Mouse (Mus musculus): ENCODE data around the gene Ddx1. TPM values are rescaled to one million over a fixed set of nuclear protein-coding genes. Genes with fewer than 3 reads are reported as not detected.
"Not testable (repeated sequence)": the region's sequence is repeated elsewhere in the genome, so short reads cannot be mapped to it uniquely, and the experiment has no call there.

The Ddx1 gene
- polyA plus RNA-seq, 1 experiment = 9.5 TPM

DNA sequence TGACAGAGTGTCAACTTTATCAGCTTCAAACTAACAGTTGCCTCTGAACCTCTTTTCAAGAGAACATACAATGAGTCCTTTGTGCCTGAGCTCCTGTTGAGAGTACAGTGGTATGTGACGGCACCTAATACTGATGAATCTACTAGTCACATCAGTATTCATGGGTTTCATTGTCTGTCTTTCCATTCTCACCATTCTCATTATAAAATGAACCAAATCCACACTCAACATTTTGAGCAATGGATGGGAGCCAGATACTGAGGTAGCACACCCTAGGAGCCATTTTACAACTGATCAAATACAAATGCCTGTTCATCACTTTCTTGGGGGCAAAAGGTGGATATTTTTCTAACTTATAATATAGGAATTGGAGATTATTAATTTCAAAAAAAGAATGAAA, 40.5 kb downstream of the Ddx1 start:
- 81% methylated on average over 1 of the region's 1 CpGs for WGBS
- DNase-seq (ENCODE audit: low read depth, low spot score) = no peak

DNA sequence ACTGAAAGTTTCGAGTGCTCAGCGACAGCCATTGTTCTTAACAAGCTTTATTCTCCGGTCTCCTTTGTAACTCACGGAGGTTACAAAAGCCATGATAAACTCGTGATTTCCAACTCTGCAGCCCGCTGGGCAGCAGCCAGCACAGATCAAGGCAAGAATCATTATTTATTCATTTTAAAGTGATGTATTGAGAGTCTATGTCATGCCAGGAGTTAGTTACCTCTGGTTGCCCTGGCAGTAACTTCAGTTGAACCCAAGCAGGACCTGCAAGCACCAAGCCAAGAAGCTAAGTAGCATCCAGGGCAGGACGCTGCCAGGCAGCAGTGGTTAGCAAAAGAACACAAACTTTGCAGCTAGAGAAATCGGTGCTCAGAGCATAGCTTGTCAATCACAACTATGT, 41.9 kb downstream of the Ddx1 start:
- no peak for DNase-seq (ENCODE audit: low read depth, low spot score)
- WGBS = 80% methylated on average over 8 of the region's 8 CpGs

DNA sequence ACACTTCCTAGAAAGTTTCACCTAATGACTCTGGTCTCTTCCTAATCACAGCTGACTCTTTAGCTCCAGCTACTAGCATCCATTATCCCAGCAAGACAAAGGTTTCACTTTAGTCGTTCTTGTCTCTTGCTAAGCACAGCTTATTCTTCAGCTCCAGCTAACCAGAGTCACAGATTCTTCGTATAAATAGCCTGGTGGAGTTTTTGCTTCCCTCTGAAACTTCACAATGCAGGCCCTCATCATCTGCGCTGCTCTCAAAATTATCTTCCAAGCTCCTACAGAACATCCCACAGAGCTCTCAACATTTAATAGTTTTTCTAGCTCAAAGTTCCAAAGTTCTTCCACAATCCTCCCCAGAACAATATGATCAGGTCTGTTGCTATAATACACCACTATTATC, 43.3 kb downstream of the Ddx1 start:
- no peak for DNase-seq (ENCODE audit: low read depth, low spot score)
- WGBS = 86% methylated on average over 3 of the region's 3 CpGs

DNA sequence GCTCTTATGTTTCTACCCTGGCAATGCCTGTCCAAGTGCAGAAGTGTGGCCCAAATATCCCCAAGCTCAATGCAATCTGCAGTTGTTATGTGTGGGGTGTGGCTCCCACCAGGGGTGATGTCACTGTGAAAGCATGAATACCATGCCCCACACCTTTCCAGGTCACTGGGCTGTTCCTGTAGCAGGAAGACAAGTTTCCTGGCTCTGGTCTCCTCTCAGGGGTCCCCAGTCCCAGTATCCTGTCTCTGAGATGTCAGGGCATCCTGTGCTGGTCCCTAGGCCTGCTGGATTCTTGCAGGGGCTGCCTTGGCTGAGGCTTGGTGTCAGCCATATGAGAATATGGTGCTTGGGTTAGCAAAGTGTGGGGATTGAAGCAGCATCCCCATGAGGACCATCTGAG, 46.7 kb downstream of the Ddx1 start:
- DNase-seq (ENCODE audit: low read depth, low spot score) = no peak

DNA sequence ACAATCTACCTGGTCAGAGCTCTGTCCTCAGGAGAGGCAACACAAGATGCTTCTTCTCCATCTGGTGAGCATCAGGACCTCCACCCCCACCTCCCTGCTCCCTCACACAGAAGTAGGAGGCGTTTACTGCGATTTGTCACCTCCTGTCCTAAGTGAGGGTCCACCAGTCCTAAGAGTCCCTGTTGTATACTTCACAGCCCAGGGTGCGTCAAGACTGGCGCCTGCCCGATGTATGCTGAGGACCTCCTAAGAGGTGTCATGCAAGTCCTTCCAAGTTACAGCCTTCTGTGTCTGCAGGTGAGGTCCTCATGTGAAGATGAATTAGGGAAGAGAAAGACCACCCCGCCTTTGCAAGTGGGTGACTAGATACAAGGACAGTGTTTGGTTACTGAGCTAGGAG, 48.4 kb downstream of the Ddx1 start:
- DNase-seq (ENCODE audit: low read depth, low spot score) = no peak
- WGBS = 90% methylated on average over 6 of the region's 6 CpGs

DNA sequence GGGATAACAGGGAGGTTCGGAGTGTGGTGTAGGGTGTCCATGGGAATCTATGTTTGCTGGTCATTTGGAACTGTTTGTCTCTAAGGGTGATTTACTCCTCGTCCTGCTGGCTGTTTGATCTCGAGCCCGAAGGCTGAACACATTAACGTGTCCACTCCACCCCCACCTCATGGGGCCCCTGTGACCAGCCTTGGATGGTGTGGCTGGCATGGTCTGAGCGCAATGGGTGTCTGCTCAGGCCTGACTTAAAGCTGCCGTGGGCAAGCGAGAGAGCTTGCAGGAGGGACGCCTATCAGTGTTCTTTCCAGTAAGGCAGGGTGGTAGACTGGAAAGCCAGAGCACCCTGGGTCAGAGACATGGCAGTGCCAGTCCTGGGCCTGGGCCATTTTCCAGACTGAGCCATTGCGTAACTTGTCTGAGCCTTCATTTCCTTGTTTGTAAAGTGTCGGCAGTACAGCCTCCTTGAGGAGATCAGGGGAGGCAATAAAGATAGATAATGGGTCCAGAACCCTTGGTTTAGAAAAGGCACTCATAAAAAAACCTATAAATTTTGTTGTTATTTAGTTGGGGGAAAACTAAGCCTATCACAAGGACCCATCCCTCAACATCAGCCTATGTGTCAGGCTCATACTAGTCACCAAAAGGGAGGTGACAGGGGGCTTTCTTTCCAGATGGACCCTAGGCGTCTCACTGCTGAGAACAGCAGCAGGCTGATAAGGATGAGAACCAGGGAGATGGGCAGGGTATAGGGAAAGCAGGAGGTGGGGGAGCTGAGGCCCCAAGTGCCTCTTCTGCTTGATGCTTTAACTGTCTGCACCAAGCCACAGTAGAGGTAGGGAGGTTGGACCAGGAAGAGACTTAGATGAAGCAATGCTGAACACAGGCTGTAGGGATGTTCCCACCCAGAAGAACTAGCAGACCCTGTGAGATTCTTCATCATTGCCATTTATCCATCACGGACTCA, 49.4 kb downstream of the Ddx1 start:
- DNase-seq (ENCODE audit: low read depth, low spot score) = no peak
- WGBS = 37% methylated on average over 13 of the region's 13 CpGs

DNA sequence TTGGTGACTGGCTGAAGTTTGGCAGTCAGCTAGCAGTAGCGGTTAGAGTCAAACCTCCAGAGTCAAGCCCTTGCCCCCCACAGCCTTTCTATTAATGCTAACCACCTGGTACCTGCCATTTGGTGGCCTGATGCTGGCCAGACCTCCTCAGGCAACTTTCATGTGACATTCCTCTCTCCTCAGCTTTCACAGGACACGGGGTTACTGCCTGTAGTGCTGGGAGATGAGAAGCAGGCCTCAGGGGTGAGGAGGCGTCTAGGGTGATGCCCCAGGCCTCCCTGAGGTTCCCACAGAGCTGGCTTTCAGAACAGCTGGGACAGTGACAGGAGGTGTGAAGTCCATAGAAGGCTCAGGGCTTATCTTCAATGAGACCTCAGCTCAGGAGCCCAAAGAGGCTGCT, 50.9 kb downstream of the Ddx1 start:
- whole genome bisulfite sequencing = 90% methylated on average over 3 of the region's 3 CpGs
- no peak for DNase-seq (ENCODE audit: low read depth, low spot score)

DNA sequence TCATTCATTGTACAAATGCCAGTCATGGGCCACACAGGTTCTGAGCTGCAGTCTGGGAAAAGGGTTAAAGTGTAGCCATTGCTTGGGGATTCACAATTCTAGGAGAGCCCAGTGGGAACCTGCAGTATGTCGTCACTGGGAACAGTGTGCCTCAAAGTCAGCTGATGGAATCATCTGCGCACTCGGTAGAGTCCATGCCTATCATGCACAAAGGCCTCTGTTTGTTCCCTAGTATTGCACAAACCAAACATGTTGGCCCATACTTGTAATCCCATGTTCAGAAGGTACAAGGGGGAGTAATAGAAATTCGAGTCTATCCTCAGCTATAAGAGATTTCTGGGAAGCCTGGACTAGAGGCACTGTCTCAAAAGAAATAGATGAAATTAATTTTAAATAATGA, 52.9 kb downstream of the Ddx1 start:
- 78% methylated on average over 4 of the region's 4 CpGs for WGBS
- no peak for DNase-seq (ENCODE audit: low read depth, low spot score)

DNA sequence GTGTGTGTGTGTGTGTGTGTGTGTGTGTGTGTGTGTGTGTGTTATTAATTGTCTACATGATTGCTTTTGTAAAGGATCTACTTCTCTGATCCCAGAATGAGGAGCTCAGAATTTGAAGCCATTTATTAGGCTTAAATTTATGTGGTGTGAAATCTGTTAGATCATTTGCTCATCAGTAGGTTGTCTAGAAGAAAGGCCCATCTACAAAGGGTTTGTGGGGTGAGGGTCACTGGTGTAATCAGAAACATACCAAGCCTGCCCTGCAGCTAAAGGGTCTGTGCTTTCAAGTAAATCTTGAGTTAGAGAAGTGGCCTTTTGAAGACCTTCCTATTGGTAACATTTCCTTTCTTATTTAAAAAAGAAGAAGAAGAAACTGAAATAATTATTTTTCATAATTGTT, 53.5 kb downstream of the Ddx1 start:
- DNase-seq (ENCODE audit: low read depth, low spot score) = no peak

DNA sequence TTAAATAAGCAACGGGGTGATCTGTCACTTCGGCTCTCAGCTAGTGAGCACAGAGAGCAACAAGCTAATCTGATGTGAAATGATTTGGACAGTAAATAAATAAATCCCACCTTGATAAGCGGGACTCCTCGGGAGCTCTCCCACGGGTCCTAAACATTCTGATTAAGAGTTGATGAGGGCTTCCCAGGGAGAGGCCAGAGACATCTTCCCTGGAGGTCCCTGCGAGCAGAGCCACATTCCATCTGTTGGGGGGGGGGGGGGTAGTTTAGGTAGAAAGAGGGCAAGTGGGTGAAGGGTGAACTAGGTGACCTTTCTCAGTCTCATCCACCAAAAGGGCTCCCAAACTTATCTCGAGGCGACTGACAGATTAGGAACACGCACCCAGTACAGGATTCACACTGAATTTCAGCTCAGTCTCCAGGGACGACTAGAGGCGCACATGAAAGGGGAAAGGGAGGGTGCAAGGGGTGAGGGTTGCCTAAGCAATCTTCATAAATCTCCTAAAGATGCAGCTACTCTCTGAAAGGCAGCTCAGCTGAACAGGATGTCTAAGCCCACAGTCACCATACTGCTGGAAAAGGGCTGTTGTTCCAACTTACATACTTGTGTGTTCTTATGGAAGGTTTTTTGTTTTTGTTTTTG, 60.8 kb downstream of the Ddx1 start:
- 58% methylated on average over 11 of the region's 11 CpGs for WGBS
- DNase-seq (ENCODE audit: low read depth, low spot score) = no peak

DNA sequence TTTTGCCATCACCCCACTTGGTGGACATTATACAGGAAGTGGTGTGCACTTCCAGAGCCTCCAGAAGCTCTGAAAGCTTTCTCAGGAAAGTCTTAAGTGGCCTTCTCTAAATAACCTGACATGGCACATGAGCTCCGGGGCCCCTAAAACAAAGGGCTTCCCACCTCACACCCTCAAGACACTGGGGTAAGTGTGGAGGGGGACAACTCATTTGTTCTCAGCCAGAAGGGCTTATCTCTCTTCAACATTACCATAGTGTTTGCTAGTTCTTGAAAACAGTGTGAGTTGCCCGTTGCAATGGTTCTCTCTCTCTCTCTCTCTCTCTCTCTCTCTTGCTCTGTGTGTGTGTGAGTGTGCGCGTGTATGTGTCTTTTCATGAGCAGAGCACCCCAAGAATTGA, 62.8 kb downstream of the Ddx1 start:
- 92% methylated on average over 4 of the region's 4 CpGs for WGBS
- no peak for DNase-seq (ENCODE audit: low read depth, low spot score)

DNA sequence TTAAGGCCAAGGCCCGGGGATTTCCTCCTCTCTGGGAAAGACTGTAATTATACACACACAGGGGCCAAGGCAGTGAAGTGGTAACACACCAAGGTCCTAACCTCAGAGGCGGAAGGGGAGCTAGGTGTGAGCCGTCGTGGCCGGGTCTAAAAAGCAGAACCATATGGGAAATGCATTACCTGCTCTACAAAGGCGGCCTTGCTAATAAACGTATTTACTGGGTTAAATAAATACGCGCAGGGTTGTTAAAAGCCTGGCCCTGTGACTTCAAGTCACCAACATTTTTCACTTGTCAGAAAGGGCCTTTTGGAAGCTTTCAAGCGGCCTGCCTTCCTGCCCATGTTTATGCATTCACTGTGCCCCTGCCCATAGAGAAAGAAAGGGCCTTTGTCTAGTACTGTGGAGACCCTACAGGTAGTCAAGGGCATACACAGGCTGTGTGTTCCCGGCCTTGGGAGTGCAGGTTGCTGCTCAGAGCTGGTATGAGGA, 64.1 kb downstream of the Ddx1 start:
- DNase-seq (ENCODE audit: low read depth, low spot score) = no peak
- 43% methylated on average over 11 of the region's 11 CpGs for WGBS

DNA sequence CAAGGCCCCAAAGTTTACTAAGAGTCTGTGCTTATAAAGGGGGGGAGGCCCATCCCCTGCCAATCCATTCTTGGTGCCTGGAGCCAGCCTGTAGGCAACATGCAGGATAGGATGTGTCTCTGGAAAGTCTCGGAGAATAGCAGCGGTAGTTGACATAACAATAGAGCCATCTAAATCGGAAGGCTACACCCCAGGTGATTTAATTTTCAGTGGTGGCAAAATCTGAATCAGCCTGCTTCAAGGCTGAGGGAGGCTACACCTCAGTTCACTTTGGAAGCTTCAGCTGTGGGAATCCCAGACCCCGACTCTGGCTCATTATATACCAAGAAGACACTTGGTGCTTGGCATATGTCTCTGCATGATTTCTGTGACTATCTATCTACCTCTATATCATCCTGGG, 64.9 kb downstream of the Ddx1 start:
- DNase-seq (ENCODE audit: low read depth, low spot score) = not testable (repeated sequence)
- WGBS = 90% methylated on average over 4 of the region's 4 CpGs

DNA sequence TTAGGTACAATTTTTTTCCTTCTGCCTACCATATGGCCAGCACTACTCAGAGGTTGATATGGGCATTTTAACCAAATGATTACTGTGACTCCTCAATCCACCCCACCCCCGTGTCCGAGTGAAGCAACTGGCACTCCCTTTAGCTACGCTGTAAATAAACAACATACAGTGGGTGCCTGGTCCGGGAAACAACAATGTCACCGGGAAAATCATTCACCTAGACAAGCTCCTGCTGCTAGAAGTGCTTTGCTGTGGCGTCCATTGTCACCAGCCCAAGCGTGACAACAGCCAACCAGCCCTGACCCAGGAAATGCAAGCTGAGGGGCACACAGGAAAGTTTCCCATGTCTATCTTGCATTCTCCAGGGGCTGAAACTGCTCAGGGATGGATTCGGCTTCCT, 66.8 kb downstream of the Ddx1 start:
- 85% methylated on average over 8 of the region's 8 CpGs for WGBS
- no peak for DNase-seq (ENCODE audit: low read depth, low spot score)

DNA sequence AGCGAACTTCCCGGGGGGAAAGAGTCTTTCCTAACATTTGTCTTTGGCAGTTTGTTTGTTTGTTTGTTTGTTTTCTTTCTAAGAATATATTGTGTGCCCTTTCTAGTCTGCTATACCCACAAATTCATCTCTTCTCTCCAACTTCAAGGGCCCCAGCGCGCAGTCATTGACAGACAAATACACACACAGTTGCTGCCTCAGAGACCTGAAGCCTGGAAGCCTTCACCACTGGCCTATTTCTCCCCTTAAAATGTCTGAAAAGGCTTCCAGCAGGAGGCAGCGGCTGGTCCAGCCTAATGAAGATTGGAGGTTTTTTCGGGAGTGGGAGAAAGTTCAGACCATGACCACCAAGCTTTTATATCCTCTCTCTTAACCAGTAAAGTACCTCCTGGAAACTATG, 67.3 kb downstream of the Ddx1 start:
- WGBS = 86% methylated on average over 6 of the region's 6 CpGs

DNA sequence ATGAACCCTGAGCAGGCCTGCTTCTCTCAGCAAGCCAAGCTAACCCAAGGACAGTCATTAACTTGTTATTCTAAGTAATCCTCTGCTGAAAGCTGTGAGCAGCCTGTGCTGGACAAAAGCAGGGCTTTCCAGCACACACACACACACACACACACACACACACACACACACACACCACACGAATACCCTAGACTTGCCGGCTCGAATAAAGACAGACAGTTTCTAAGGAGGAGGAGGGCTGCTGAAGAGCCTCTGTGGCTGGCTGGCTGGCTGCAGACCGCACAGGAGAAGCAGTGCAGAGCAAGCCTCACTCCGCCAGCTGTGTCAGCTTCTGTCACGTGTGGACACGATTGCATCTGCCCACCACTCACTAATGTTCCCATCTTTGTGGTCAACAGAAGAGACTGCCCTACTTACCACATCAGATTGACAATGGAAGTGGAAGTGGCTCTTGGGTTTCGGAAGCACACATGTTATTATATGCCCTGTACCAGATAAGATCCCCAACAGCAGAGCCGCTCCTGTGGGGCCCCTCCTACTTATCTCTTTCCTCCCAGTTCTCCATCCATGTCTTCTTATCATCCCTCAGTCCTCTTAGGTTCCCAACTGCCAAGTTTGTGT, 68.2 kb downstream of the Ddx1 start:
- no peak for DNase-seq (ENCODE audit: low read depth, low spot score)
- WGBS = 54% methylated on average over 9 of the region's 9 CpGs

More for the DNA sequence above, 67.3 kb downstream of the Ddx1 start:
- DNase-seq (ENCODE audit: low read depth, low spot score) = no peak

DNA sequence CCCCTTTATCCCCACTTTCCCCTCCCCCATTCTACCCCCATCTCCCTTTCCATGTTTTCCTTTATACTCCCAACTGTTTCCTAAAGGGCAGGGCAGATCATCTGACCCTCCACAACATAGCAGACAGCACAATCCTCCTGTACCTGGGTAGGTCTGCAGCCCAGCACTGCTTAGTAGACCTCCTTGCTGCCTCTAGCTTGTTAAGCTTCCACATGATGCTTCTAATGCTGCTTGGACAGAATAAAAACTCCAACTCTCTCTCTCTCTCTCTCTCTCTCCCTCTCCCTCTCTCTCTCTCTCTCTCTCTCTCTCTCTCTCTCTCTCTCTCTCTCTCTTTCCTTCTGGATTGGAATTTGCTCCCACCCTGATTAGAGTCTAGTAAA, 68.7 kb downstream of the Ddx1 start:
- no peak for DNase-seq (ENCODE audit: low read depth, low spot score)

DNA sequence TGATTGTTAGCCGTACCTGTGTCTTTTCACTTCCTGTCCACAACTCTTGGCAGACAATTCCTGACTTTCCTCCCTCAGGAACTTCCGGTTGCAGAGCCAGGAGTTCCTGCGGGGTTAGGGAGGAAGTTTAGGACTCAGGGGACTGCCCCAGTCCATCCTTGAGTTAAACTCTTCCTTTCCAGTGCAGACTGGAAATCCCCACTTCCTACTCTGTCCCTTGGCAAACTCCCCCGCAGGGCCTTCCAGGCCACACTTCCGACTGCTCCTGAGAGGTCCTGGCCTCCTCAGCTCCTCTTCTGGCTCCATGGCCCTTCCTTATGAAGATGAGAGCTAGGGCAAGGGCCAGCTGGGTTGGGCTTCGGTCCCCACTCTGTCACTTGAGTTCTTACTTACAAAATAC, 71.4 kb downstream of the Ddx1 start:
- no peak for DNase-seq (ENCODE audit: low read depth, low spot score)
- WGBS = 39% methylated on average over 6 of the region's 6 CpGs

DNA sequence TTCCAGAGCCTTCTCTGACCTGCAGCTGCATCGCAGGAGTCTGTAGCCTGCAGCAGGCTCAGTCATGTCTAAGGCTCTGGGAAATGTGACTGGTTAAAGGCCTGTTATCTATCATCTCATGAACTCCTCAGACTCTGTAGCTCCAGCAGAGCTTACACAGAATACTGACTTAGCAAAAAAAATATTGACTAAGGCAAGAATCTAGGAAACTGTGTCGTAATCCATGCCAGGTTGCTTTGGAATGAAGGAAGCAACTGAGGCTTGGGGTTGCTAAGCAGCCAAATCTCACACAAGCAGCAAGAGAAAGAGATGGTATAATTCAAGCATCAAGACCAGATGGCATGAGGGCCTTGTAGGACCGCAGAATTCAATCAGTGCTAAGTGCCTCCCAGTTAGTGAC, 72.1 kb downstream of the Ddx1 start:
- no peak for DNase-seq (ENCODE audit: low read depth, low spot score)
- 81% methylated on average over 3 of the region's 3 CpGs for WGBS

DNA sequence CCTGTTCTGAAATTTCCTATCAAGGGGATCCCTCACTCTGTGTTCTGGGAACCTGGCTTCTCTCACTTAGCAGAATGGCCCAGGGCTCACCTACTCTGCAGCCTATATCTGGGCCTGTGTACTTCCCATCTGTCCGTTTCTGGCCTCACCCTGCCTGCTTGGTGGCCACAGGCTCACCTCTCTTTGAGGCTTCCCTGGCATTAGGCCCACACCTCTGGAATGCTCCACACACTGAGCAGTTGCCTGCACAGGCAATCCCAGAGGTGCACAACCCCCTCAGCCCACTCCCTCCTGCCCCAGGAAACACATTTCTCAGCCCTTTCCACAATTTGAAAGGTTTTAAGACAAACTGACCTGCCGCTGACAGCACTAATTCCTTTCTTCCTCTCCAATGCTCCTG, 72.9 kb downstream of the Ddx1 start:
- DNase-seq (ENCODE audit: low read depth, low spot score) = no peak
- WGBS = 64% methylated on average over 2 of the region's 2 CpGs

DNA sequence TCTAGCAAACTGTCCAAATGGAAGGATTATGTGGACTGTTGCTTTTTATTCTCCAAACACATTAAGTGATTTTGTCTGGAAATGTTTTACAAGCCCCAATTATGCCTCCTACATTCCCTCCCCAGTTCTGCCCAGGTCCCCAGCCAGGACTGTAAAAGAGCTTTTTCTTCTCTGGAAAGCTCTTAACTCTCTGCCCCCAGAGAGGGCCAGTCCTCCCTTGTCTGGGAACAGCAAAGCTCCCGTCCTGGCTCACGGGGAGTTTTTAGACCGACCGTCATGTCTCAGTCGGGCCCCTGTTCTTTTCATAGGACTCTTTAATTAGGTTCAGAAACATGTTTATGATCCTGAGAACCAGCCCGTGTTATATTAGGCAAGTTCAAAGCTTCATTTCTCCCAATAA, 75.0 kb downstream of the Ddx1 start:
- DNase-seq (ENCODE audit: low read depth, low spot score) = no peak
- WGBS = 20% methylated on average over 6 of the region's 6 CpGs
